Mouse (Mus musculus) hindbrain, embryonic 13.5 days (tissue): Measurements from ENCODE around the gene Pld5. TPM values are rescaled to one million over a fixed set of nuclear protein-coding genes. Genes with fewer than 3 reads are reported as not detected.

Experiments used
- ATAC-seq: fragments of 200-750 bp; cut with Nextera tagmentation; 2 replicates; pipeline ENCODE4 v1.8.0; 2017; ENCODE audit warnings: moderate TSS enrichment; ENCODE audit not compliant: low FRiP score
- H3K27ac ChIP-seq: fragments of 300-500 bp; sonication (generic); 2 replicates; pipeline ENCODE4 v1.5.1; 2015; ENCODE audit warnings: inconsistent platforms, mild to moderate bottlenecking, moderate library complexity
- H3K27me3 ChIP-seq: fragments of 300-500 bp; sonication (generic); 2 replicates; pipeline ENCODE4 v1.6.1; 2015; ENCODE audit warnings: mild to moderate bottlenecking, inconsistent platforms
- H3K36me3 ChIP-seq: fragments of 300-500 bp; sonication (generic); 2 replicates; pipeline ENCODE4 v1.6.1; 2015; ENCODE audit warnings: mild to moderate bottlenecking, inconsistent platforms
- H3K4me1 ChIP-seq: fragments of 300-500 bp; sonication (generic); replicated peaks from 2 replicates; pipeline ENCODE4 v1.6.1; 2015; ENCODE audit warnings: inconsistent platforms
- H3K4me2 ChIP-seq: fragments of 300-500 bp; sonication (generic); 2 replicates; pipeline ENCODE4 v1.6.1; 2015; ENCODE audit warnings: inconsistent platforms, mild to moderate bottlenecking, moderate library complexity
- H3K4me3 ChIP-seq: fragments of 300-500 bp; sonication (generic); 2 replicates; pipeline ENCODE4 v1.5.1; 2015; ENCODE audit warnings: mild to moderate bottlenecking, inconsistent platforms
- H3K9ac ChIP-seq: fragments of 300-500 bp; sonication (generic); 2 replicates; pipeline ENCODE4 v1.6.1; 2015; ENCODE audit warnings: mild to moderate bottlenecking, inconsistent platforms
- H3K9me3 ChIP-seq: fragments of 300-500 bp; sonication (generic); 2 replicates; pipeline ENCODE4 v1.6.1; 2016; ENCODE audit warnings: inconsistent platforms
- WGBS: fragments of 180-500 bp; shearing (Covaris S2); methylation state at CpG from one replicate; pipeline ENCODE4 v1.1.7; 2015; 5-methylcytosine and 5-hydroxymethylcytosine counted together
- polyA plus RNA-seq: library from polyadenylated mRNA; unstranded; fragments of >200 nt; fragmentation: Nextera tagmentation; extraction: Ambion mirVana; gene quantifications from 2 replicates; pipeline ENCODE4 v1.2.1, GENCODE M21; 2015

Pld5 gene
- polyA plus RNA-seq, 1 experiment from 2014 or later = 5.9 TPM

- H3K4me2 ChIP-seq = no peak overlapping the region
- 86% methylated on average over 2 of the region's 2 CpGs for WGBS
- ATAC-seq = 0 out of 2 replicates have a peak, but pooled peaks have one; percentile 24
Observed at GRCm38 (mm10) chr1:176125771-176126170, 149.3 kb downstream of the Pld5 start.

DNA sequence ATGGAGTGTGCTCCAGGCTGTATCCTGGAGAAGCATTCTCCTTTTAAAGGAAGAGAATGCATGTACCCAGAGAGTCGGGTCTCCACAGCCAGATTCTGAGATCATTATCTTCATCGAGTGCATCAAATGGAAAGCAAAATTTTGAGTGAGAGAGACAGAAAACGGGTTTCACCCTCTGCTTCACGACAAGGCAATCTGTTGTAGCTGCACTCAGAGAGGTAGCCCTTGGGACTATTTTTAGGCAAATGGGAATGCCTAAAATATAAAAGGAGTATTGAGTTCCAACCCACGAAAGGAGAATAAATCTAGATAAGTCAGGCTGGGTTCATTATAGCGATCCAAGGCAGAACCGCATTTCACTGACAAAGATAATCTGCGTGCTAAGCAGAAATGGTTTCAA lies 150.7 kb downstream of the Pld5 start:
- no peak for ATAC-seq
- WGBS = 77% methylated on average over 8 of the region's 8 CpGs

More at GRCm38 (mm10) chr1:176125771-176126170, 149.3 kb downstream of the Pld5 start:
- H3K9ac ChIP-seq = no peak overlapping the region
- H3K4me3 ChIP-seq = no peak overlapping the region
- no peak overlapping the region for H3K27ac ChIP-seq
- H3K4me1 ChIP-seq = 0 out of 2 replicates have a peak, but pooled peaks cover 4% of the 10 kb centered on the region
- H3K27me3 ChIP-seq = no peaks in the 10 kb centered on the region
- H3K36me3 ChIP-seq = no peaks in the 10 kb centered on the region
- H3K9me3 ChIP-seq = no peaks in the 10 kb centered on the region

GRCm38 (mm10) chr1:176123781-176124180 lies 151.3 kb downstream of the Pld5 start:
- H3K4me3 ChIP-seq = no peak overlapping the region
- H3K36me3 ChIP-seq = no peaks in the 10 kb centered on the region
- H3K4me2 ChIP-seq = no peak overlapping the region
- H3K27me3 ChIP-seq = no peaks in the 10 kb centered on the region
- ATAC-seq = no peak
- no peak overlapping the region for H3K9ac ChIP-seq
- 0 out of 2 replicates have a peak, but pooled peaks cover 4% of the 10 kb centered on the region for H3K4me1 ChIP-seq
- no peaks in the 10 kb centered on the region for H3K9me3 ChIP-seq
- no peak overlapping the region for H3K27ac ChIP-seq
- WGBS = 77% methylated on average over 2 of the region's 2 CpGs

More for the DNA sequence above, 150.7 kb downstream of the Pld5 start:
- H3K27me3 ChIP-seq = no peaks in the 10 kb centered on the region
- no peak overlapping the region for H3K4me2 ChIP-seq
- H3K4me1 ChIP-seq = 0 out of 2 replicates have a peak, but pooled peaks cover 4% of the 10 kb centered on the region
- no peak overlapping the region for H3K9ac ChIP-seq
- no peak overlapping the region for H3K27ac ChIP-seq
- H3K9me3 ChIP-seq = no peaks in the 10 kb centered on the region
- no peaks in the 10 kb centered on the region for H3K36me3 ChIP-seq
- no peak overlapping the region for H3K4me3 ChIP-seq

GRCm38 (mm10) chr1:176115604-176116003 lies 159.5 kb downstream of the Pld5 start:
- H3K4me2 ChIP-seq = no peak overlapping the region
- H3K4me3 ChIP-seq = no peak overlapping the region
- no peak overlapping the region for H3K9ac ChIP-seq
- no peaks in the 10 kb centered on the region for H3K9me3 ChIP-seq
- ATAC-seq = no peak
- no peaks in the 10 kb centered on the region for H3K27me3 ChIP-seq
- WGBS = 91% methylated on average over 4 of the region's 4 CpGs
- H3K4me1 ChIP-seq = no peaks in the 10 kb centered on the region
- H3K36me3 ChIP-seq = no peaks in the 10 kb centered on the region
- H3K27ac ChIP-seq = no peak overlapping the region

GRCm38 (mm10) chr1:176098685-176099320 lies 176.3 kb downstream of the Pld5 start:
- WGBS = 30% methylated on average over 7 of the region's 7 CpGs
- no peak overlapping the region for H3K9ac ChIP-seq
- no peaks in the 10 kb centered on the region for H3K27me3 ChIP-seq
- no peak overlapping the region for H3K4me2 ChIP-seq
- H3K4me1 ChIP-seq = peaks cover 6% of the 10 kb centered on the region
- H3K9me3 ChIP-seq = no peaks in the 10 kb centered on the region
- peak; percentile 91 for ATAC-seq
- H3K4me3 ChIP-seq = no peak overlapping the region
- no peaks in the 10 kb centered on the region for H3K36me3 ChIP-seq
- peak overlapping the region; percentile 83 for H3K27ac ChIP-seq

- Histone ChIP-seq H3K27me3 (no peaks in the 10 kb centered on the region), H3K4me1 (no peaks in the 10 kb centered on the region), H3K9me3 (no peaks in the 10 kb centered on the region), H3K9ac (no peak overlapping the region), H3K36me3 (no peaks in the 10 kb centered on the region), H3K4me3 (no peak overlapping the region), H3K4me2 (no peak overlapping the region), H3K27ac (no peak overlapping the region)
- ATAC-seq = no peak
- 86% methylated on average over 2 of the region's 2 CpGs for WGBS
Observed at GRCm38 (mm10) chr1:176092119-176092518, 183.0 kb downstream of the Pld5 start.

GRCm38 (mm10) chr1:176089382-176089781 lies 185.7 kb downstream of the Pld5 start:
- Histone ChIP-seq H3K27ac (no peak overlapping the region), H3K4me2 (no peak overlapping the region), H3K27me3 (no peaks in the 10 kb centered on the region), H3K4me3 (no peak overlapping the region), H3K9ac (no peak overlapping the region), H3K36me3 (no peaks in the 10 kb centered on the region), H3K9me3 (no peaks in the 10 kb centered on the region), H3K4me1 (peaks cover 9% of the 10 kb centered on the region)
- WGBS = 93% methylated on average over 3 of the region's 3 CpGs
- ATAC-seq = no peak

DNA sequence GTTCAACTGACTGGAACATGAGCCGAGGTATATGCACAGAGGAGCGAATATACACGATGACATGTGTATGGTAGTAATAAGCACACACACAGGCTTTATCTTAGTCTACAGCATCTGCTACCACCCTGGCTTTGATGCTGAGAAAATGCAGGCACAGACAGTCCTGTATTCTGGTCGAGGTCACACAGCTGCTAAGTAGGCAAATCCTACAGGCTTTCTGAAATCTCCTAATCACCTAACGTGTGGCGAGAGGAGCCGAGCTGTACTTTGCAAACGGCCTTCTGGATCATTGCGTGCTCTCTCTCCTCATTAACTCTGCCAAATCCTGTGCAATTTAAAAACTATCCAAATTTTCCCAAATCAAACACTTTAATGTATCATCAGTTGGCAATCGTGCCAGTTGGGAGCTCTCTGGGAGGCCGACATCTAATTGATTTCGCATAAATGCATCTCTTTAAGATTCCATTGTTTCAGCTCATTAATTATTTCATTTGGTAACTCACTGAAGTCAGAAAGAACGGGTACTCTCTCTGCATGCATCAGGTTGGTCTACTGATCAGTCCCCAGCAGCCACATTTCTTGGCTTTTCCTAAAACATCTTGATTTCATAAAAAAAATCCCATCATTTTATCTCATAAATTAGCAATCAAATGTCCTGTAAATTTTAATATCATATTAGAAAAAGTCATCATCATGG lies 189.0 kb downstream of the Pld5 start:
- H3K4me2 ChIP-seq = no peak overlapping the region
- no peak overlapping the region for H3K9ac ChIP-seq
- H3K27me3 ChIP-seq = no peaks in the 10 kb centered on the region
- 54% methylated on average over 13 of the region's 13 CpGs for WGBS
- no peak overlapping the region for H3K4me3 ChIP-seq
- no peaks in the 10 kb centered on the region for H3K9me3 ChIP-seq
- peak overlapping the region; percentile 35; the same call in 1 of the 2 replicates for H3K27ac ChIP-seq
- H3K36me3 ChIP-seq = no peaks in the 10 kb centered on the region
- H3K4me1 ChIP-seq = peaks cover 25% of the 10 kb centered on the region
- ATAC-seq = peak; percentile 65

- Histone ChIP-seq H3K27me3 (no peaks in the 10 kb centered on the region), H3K36me3 (no peaks in the 10 kb centered on the region), H3K4me2 (no peak overlapping the region), H3K9me3 (no peaks in the 10 kb centered on the region), H3K27ac (peak overlapping the region; percentile 74), H3K4me1 (peaks cover 28% of the 10 kb centered on the region), H3K9ac (no peak overlapping the region), H3K4me3 (no peak overlapping the region)
- 50% methylated on average over 4 of the region's 4 CpGs for WGBS
- no peak for ATAC-seq
Observed at GRCm38 (mm10) chr1:176082306-176082705, 192.8 kb downstream of the Pld5 start.

DNA sequence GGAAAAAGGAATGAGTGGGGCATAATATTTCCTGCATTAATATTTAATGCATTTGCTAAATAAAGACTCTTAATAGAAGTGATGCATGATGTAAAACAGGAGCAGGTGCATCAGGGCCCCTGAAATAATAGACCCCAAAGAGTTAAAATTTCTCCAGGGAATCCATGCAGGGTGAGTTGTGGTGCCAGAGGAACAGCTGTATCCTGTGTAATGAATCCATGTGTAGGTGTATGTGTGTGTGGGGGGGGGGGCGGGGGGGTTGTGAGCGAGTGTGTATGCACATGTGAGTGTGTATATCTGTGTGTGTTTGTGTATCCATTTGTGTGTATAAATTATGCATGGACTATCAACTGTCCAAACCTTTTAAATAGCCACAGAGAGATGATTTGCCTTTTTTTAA lies 194.1 kb downstream of the Pld5 start:
- Histone ChIP-seq H3K27ac (no peak overlapping the region), H3K27me3 (no peaks in the 10 kb centered on the region), H3K4me2 (no peak overlapping the region), H3K36me3 (no peaks in the 10 kb centered on the region), H3K9ac (no peak overlapping the region), H3K9me3 (no peaks in the 10 kb centered on the region), H3K4me3 (no peak overlapping the region), H3K4me1 (peaks cover 23% of the 10 kb centered on the region)
- ATAC-seq = no peak
- WGBS = 63% methylated on average over 2 of the region's 2 CpGs

DNA sequence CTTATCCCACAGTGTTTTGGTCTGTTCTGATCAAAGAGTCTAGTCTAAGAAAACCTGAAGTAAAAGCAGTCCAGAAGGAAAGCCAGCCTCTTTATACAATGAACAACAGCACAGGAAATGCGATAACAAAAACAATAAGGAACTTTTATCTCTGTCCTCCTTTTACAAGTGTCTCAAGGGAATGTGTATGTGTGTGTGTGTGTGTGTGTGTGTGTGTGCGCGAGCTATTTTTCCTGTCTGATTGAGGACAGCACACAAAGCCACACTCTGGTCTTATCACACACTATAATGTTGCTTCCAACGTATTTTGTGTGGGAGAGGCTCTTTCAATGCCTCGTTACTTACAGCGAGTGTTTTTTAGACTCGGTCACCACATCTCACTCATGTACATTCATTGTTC lies 196.7 kb downstream of the Pld5 start:
- no peak overlapping the region for H3K27ac ChIP-seq
- ATAC-seq = no peak

GRCm38 (mm10) chr1:176076799-176077198 lies 198.3 kb downstream of the Pld5 start:
- Histone ChIP-seq H3K27ac (no peak overlapping the region), H3K9ac (no peak overlapping the region), H3K4me1 (peaks cover 25% of the 10 kb centered on the region), H3K36me3 (no peaks in the 10 kb centered on the region), H3K4me2 (no peak overlapping the region), H3K9me3 (no peaks in the 10 kb centered on the region), H3K4me3 (no peak overlapping the region), H3K27me3 (no peaks in the 10 kb centered on the region)
- ATAC-seq = no peak

More for the DNA sequence above, 196.7 kb downstream of the Pld5 start:
- Histone ChIP-seq H3K36me3 (no peaks in the 10 kb centered on the region), H3K9ac (no peak overlapping the region), H3K4me2 (no peak overlapping the region), H3K27me3 (no peaks in the 10 kb centered on the region), H3K4me1 (peaks cover 36% of the 10 kb centered on the region), H3K4me3 (no peak overlapping the region), H3K9me3 (no peaks in the 10 kb centered on the region)
- WGBS = 81% methylated on average over 7 of the region's 7 CpGs

DNA sequence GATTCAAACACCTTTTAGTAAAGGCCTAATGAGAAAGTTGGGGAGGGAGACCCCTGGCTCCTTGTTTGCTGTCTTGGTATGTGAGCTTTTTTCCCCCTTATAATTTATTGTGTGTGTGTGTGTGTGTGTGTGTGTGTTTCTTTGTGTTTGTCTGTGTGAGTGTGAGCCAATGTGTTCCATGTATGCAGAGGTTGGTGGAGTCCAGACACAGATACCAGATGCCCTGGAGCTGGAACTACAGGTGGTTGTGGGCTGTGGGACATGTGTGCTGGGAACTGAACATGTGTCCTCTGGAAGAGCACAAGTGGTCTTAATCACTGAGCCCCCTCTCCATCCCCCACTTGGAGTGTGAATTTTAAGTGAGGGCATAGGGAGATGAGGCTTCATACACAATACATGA lies 199.3 kb downstream of the Pld5 start:
- no peak overlapping the region for H3K4me2 ChIP-seq
- H3K9ac ChIP-seq = no peak overlapping the region
- peak; percentile 64 for ATAC-seq
- peaks cover 17% of the 10 kb centered on the region for H3K4me1 ChIP-seq
- H3K27ac ChIP-seq = peak overlapping the region; percentile 19; the same call in 1 of the 2 replicates
- H3K9me3 ChIP-seq = no peaks in the 10 kb centered on the region
- no peaks in the 10 kb centered on the region for H3K27me3 ChIP-seq
- no peaks in the 10 kb centered on the region for H3K36me3 ChIP-seq
- no peak overlapping the region for H3K4me3 ChIP-seq
